12 mouse cellular contexts compared by ENCODE assay signal in genomic region chr1:78593927-78594641, GRCm38 (mm10).
DNase-seq lines count a peak whose midpoint lies in the region; TF ChIP-seq lines count a peak whose summit lies in the region.
"Had no signal": no experiment of that assay in that cellular context is flagged by ENCODE, and none has a peak within 500 bp of the region (broad histone marks: within the 10 kb centered on the region; RNA-seq: fewer than 3 reads in every experiment).

No protein-coding gene starts in this region.

- H3K27me3 ChIP-seq in kidney, adult 2 months (replicated peaks; ENCODE audit: control insufficient read depth, insufficient read depth, low read length), result no peaks in the 10 kb centered on the region
- H3K27me3 ChIP-seq: CH12.LX; liver, embryonic 15.5 days; midbrain, embryonic 15.5 days had no signal

- H3K4me3 ChIP-seq in kidney, adult 2 months (ENCODE audit: insufficient read depth, low read depth, low read length), result no peak overlapping the region
- H3K4me3 ChIP-seq: liver, embryonic 15.5 days; midbrain, embryonic 15.5 days had no signal

- peak; percentile 27 for DNase-seq in layer of hippocampus, adult 11-12 months (ENCODE audit: low spot score)
- DNase-seq in layer of hippocampus, adult 9-10 months (ENCODE audit: low spot score), result no peak
- peak; percentile 94 for DNase-seq in brain, embryonic 14.5 days (ENCODE audit: low read depth)
- peak; percentile 38 to 46 for DNase-seq in frontal cortex, adult 2 months (ENCODE audit: extremely low spot score in 1 of 2, low spot score in 1 of 2)
- peak; percentile 4 for DNase-seq in lung, postnatal 14 days
- no peak for DNase-seq in kidney, adult 2 months
- DNase-seq in kidney, postnatal 4 days, result no peak
- no peak for DNase-seq in spleen, adult 18-20 months
- DNase-seq: embryo, embryonic 11 days had no signal

- TF ChIP-seq POLR2A in brain, embryonic 14.5 days (IDR thresholded peaks at IDR 0.05; ENCODE audit: borderline replicate concordance, extremely low read depth, insufficient read depth, insufficient read length, poor library complexity, severe bottlenecking), result no peak
- TF ChIP-seq POLR2A in kidney, adult 2 months (IDR thresholded peaks at IDR 0.05; ENCODE audit: low read depth, low read length), result no peak

- 90% methylated on average over 14 of the region's 14 CpGs for WGBS in kidney, adult 2 months

- no peaks in the 10 kb centered on the region for H3K4me1 ChIP-seq in kidney, adult 2 months (ENCODE audit: control insufficient read depth, insufficient read depth, low read length)
- H3K4me1 ChIP-seq: liver, embryonic 15.5 days; midbrain, embryonic 15.5 days had no signal

- H3K27ac ChIP-seq in kidney, adult 2 months (ENCODE audit: insufficient read depth, low read depth, low read length), result no peak overlapping the region
- H3K27ac ChIP-seq: liver, embryonic 15.5 days; midbrain, embryonic 15.5 days had no signal

- no peak for TF ChIP-seq CTCF in brain, embryonic 14.5 days (IDR thresholded peaks at IDR 0.05; ENCODE audit: borderline replicate concordance, extremely low read depth, insufficient read depth, insufficient read length)
- no peak for TF ChIP-seq CTCF in kidney, adult 2 months (conservative IDR thresholded peaks at IDR 0.05; ENCODE audit: insufficient read depth, insufficient read length, low read depth, low read length)

- no peaks in the 10 kb centered on the region for H3K36me3 ChIP-seq in kidney, adult 2 months (ENCODE audit: control insufficient read depth, insufficient read depth, low read length)
- H3K36me3 ChIP-seq: liver, embryonic 15.5 days; midbrain, embryonic 15.5 days had no signal

Comparison
In these comparisons a context has a peak if more than half of its experiments do, and no peak if none do; other contexts are left out.
1. DNase-seq: peak in layer of hippocampus, adult 11-12 months (single experiment), brain, embryonic 14.5 days (single experiment), frontal cortex, adult 2 months (2 of 2) and lung, postnatal 14 days (single experiment); none in layer of hippocampus, adult 9-10 months (single experiment), kidney, adult 2 months (single experiment), kidney, postnatal 4 days (0 of 2) and spleen, adult 18-20 months (0 of 2).